Mouse (Mus musculus): ENCODE measurements around the gene Rplp2. TPM values are rescaled to one million over a fixed set of nuclear protein-coding genes. Genes with fewer than 3 reads are reported as not detected.

The Rplp2 gene
- polyA plus RNA-seq, 1 experiment from 2014 or later: 1,010 TPM

GRCm38 (mm10) chr7:141476981-141477370 is 29.8 kb downstream of the Rplp2 start:
- H3K27me3 ChIP-seq (ENCODE audit: insufficient read depth, poor library complexity, severe bottlenecking): peaks cover 31% of the 10 kb centered on the region

DNA sequence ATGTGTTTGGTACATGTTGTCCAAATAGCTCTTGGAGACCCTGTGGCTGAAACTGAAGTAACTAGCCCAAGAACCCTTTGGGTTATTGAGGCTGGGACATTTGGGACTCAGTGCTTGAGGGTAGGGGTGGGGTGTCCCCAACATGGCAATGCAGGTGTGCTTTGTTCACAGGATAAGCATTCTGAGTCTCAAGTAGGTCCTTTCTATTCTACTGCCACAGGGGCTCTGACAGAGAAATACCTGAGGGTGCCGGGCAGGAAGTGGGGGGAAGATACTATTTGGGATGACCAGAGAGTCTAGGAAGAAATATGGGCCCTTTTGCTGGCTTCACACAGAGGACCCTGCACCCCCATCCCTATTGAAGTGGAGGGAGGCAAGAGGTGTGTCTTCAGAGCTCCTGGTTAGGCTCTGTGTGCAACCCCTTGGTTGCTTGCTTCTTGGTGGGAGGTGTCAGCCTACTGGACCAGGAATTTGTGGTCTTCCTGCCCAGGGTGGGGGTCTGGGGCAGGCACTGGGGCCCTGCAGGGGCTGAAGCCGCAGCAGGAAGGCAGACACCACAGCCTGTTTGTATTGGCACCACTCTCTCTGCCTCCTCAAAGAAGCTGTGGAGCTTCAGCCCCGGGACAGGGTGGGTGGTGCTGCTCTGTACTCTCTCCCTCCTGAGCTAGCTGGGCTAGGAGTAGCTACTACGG is 30.6 kb downstream of the Rplp2 start:
- Histone ChIP-seq H3K4me3 (no peak overlapping the region), H3K27ac (peak overlapping the region; percentile 23; the same call in 1 of the 2 replicates), H3K4me1 (replicated peaks) (peaks cover 70% of the 10 kb centered on the region), H3K36me3 (peaks cover 2% of the 10 kb centered on the region), H3K9me3 (no peaks in the 10 kb centered on the region), H3K27me3 (ENCODE audit: insufficient read depth, poor library complexity, severe bottlenecking) (peaks cover 39% of the 10 kb centered on the region)
- no peak for DNase-seq (ENCODE audit: low spot score)
- WGBS: 65% methylated on average over 4 of the region's 4 CpGs

More at GRCm38 (mm10) chr7:141476981-141477370, 29.8 kb downstream of the Rplp2 start:
- peak overlapping the region; percentile 99 for H3K27ac ChIP-seq
- H3K4me3 ChIP-seq: peak overlapping the region; percentile 65
- H3K9me3 ChIP-seq: no peaks in the 10 kb centered on the region
- no peak for DNase-seq (ENCODE audit: low spot score)
- H3K36me3 ChIP-seq: peaks cover 10% of the 10 kb centered on the region
- H3K4me1 ChIP-seq (replicated peaks): peaks cover 63% of the 10 kb centered on the region
- 20% methylated on average over 7 of the region's 7 CpGs for WGBS

DNA sequence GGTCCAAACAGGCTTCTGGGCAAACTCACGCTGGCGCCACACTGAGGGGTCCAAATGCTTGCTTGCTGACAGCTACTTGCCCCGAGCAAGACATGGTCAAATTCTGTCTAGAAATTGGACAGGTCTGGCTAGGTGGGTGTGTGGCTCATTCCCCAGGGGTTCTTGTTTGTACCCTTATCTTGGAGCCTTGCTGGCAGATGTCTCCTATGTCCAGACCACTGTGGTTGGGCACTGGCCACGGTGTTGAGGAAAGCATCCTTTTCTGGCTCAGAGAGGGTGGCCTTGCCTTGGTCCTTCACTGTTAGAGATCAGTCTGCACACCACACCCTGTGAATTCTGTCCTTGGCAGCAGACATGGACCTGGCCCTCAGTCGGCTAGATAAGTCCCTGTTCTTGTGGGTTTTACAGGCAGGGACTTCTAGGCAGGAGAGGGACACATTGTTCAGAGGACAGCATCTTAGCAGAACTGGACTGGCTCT is 31.1 kb downstream of the Rplp2 start:
- no peak overlapping the region; the same call in 1 of the 2 replicates for H3K27ac ChIP-seq
- 85% methylated on average over 5 of the region's 5 CpGs for WGBS
- peaks cover 72% of the 10 kb centered on the region for H3K4me1 ChIP-seq (replicated peaks)
- no peaks in the 10 kb centered on the region for H3K9me3 ChIP-seq
- no peaks in the 10 kb centered on the region for H3K36me3 ChIP-seq
- DNase-seq (ENCODE audit: low spot score): no peak
- H3K4me3 ChIP-seq: no peak overlapping the region
- peaks cover 45% of the 10 kb centered on the region for H3K27me3 ChIP-seq (ENCODE audit: insufficient read depth, poor library complexity, severe bottlenecking)

DNA sequence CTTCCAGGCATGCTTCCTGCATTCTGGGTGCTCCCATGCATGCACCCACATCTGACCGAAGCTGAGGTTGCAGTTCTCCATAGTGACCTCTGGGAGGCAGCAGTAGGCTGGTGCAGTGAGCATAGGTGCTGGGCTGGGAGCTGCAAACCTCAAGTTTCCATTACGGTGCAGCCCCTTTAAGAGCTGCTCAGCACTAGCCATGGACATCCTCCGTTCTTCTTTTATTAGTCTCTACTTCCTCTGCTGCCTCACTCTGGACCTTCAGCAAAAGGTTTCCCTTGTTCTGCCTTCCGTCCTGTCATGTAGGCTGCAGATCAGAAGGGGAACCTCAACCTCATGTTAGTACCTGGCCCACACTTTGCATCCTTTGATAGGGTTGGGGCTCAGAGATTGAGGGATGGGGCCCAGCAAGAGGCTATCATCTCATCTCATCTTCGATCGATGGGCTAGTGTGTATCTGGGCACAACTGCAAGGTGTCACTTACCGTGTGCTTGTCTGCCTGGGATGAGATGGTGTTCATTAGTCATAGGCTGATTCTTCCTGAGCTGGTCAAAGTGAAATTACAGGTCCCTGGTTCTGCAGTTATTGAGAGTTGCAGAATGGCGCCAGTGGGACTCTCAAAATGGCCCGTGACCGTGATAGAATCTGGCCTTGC is 33.8 kb downstream of the Rplp2 start:
- peak; percentile 63 for DNase-seq (ENCODE audit: low spot score)
- Histone ChIP-seq H3K9me3 (no peaks in the 10 kb centered on the region), H3K4me1 (replicated peaks) (peaks cover 64% of the 10 kb centered on the region), H3K27ac (no peak overlapping the region), H3K27me3 (ENCODE audit: insufficient read depth, poor library complexity, severe bottlenecking) (peaks cover 53% of the 10 kb centered on the region), H3K4me3 (peak overlapping the region; percentile 76), H3K36me3 (no peaks in the 10 kb centered on the region)
- 12% methylated on average over 10 of the region's 10 CpGs for WGBS

- Histone ChIP-seq H3K4me1 (replicated peaks) (peaks cover 56% of the 10 kb centered on the region), H3K27ac (peak overlapping the region; percentile 65), H3K4me3 (peak overlapping the region; percentile 76), H3K9me3 (no peaks in the 10 kb centered on the region), H3K27me3 (ENCODE audit: insufficient read depth, poor library complexity, severe bottlenecking) (peaks cover 45% of the 10 kb centered on the region), H3K36me3 (no peaks in the 10 kb centered on the region)
- under 1% methylated on average over 80 of the region's 81 CpGs for WGBS
- peak; percentile 78 for DNase-seq (ENCODE audit: low spot score)
Observed at GRCm38 (mm10) chr7:141481498-141482401, 34.6 kb downstream of the Rplp2 start.

DNA sequence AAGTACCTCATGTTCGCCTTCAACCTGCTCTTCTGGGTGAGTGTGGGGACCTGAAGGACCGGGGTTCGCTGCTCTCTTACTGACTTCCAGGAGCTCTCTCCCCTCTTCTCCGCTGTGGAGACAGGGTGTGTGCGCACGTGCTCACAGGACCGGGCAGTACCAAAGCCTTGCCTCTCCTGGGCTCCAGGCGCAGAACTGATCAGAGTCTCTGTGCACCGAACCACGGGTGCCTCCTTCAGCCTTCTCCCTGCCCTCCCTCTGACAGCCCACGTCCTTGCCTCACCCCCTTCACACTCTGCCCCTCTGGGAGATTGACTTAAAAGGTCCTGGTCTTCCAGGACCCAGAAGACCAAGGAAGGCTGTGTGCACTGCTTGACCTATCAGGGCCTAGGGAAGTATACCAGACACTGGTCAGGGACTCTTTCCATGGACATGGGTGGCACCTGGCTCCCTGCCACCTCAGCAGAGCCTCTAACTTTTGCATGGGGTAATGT is 35.4 kb downstream of the Rplp2 start:
- H3K27ac ChIP-seq: peak overlapping the region; percentile 65
- WGBS: 6% methylated on average over 11 of the region's 11 CpGs
- H3K9me3 ChIP-seq: no peaks in the 10 kb centered on the region
- no peaks in the 10 kb centered on the region for H3K36me3 ChIP-seq
- peaks cover 38% of the 10 kb centered on the region for H3K27me3 ChIP-seq (ENCODE audit: insufficient read depth, poor library complexity, severe bottlenecking)
- no peak for DNase-seq (ENCODE audit: low spot score)
- H3K4me3 ChIP-seq: peak overlapping the region; percentile 76
- peaks cover 52% of the 10 kb centered on the region for H3K4me1 ChIP-seq (replicated peaks)

DNA sequence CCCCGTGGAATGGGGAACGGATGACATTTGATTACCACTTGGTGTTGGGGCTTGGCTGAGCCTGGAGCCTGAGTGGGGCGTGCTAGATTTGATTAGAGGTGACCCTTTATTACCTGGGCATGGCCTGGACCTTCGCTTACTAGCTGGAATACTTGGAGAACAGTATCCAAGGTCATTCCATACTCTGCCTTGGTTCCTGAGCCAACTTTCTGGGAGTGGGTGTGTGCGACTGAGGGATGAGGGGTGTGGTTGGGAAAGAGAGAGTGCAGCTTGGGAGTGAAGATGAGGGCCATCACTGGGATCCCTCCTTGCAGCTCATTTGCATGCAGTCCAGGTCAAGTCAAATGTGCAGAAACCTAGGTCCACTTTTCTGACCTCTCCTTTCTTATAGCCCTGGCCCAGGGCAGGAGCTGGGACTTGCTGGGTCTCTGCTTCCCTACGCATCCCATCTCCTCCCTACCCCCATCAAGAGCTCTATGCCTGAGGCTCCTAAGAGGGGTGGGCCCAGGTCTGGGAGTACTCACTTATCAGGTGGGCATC is 36.0 kb downstream of the Rplp2 start:
- Histone ChIP-seq H3K4me1 (replicated peaks) (peaks cover 46% of the 10 kb centered on the region), H3K27ac (no peak overlapping the region), H3K9me3 (no peaks in the 10 kb centered on the region), H3K27me3 (ENCODE audit: insufficient read depth, poor library complexity, severe bottlenecking) (peaks cover 34% of the 10 kb centered on the region), H3K36me3 (no peaks in the 10 kb centered on the region), H3K4me3 (peak overlapping the region; percentile 76; the same call in 1 of the 2 replicates)
- DNase-seq (ENCODE audit: low spot score): no peak
- WGBS: 79% methylated on average over 6 of the region's 6 CpGs

GRCm38 (mm10) chr7:141484186-141485120 is 37.3 kb downstream of the Rplp2 start:
- Histone ChIP-seq H3K9me3 (no peaks in the 10 kb centered on the region), H3K4me3 (no peak overlapping the region), H3K4me1 (replicated peaks) (peaks cover 44% of the 10 kb centered on the region), H3K36me3 (no peaks in the 10 kb centered on the region), H3K27me3 (ENCODE audit: insufficient read depth, poor library complexity, severe bottlenecking) (peaks cover 32% of the 10 kb centered on the region), H3K27ac (no peak overlapping the region)
- no peak for DNase-seq (ENCODE audit: low spot score)
- WGBS: 81% methylated on average over 5 of the region's 5 CpGs

GRCm38 (mm10) chr7:141485186-141485585 is 38.0 kb downstream of the Rplp2 start:
- Histone ChIP-seq H3K4me3 (no peak overlapping the region), H3K27me3 (ENCODE audit: insufficient read depth, poor library complexity, severe bottlenecking) (peaks cover 32% of the 10 kb centered on the region), H3K9me3 (no peaks in the 10 kb centered on the region), H3K27ac (no peak overlapping the region), H3K36me3 (no peaks in the 10 kb centered on the region), H3K4me1 (replicated peaks) (peaks cover 44% of the 10 kb centered on the region)
- DNase-seq (ENCODE audit: low spot score): no peak
- WGBS: 84% methylated on average over 2 of the region's 2 CpGs

GRCm38 (mm10) chr7:141485606-141486005 is 38.4 kb downstream of the Rplp2 start:
- 85% methylated on average over 2 of the region's 2 CpGs for WGBS
- DNase-seq (ENCODE audit: low spot score): no peak
- no peak overlapping the region for H3K27ac ChIP-seq
- H3K27me3 ChIP-seq (ENCODE audit: insufficient read depth, poor library complexity, severe bottlenecking): peaks cover 32% of the 10 kb centered on the region
- H3K9me3 ChIP-seq: no peaks in the 10 kb centered on the region
- no peaks in the 10 kb centered on the region for H3K36me3 ChIP-seq
- no peak overlapping the region for H3K4me3 ChIP-seq
- peaks cover 44% of the 10 kb centered on the region for H3K4me1 ChIP-seq (replicated peaks)

DNA sequence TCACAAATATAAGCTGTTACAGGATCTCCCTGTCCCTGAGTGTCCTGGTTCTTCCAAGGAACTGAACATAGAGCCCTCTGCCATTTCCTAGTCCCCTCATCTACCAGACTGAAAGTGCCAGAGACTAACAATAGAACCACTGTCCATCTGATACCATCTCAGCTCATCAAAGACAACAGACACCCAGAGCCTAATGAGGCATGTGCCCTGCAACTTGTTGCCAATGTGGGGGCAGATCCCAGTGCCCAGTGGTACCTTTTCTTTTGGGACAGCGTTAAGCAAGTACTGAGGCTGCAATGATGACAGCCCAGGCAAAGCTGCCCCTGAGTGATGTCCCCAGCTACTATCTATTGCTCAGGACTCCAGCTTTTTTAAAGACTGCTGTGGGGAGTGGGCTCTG is 39.1 kb downstream of the Rplp2 start:
- H3K36me3 ChIP-seq: peaks cover 6% of the 10 kb centered on the region; the same call in 1 of the 2 replicates
- no peak overlapping the region for H3K27ac ChIP-seq
- no peak overlapping the region for H3K4me3 ChIP-seq
- DNase-seq (ENCODE audit: low spot score): no peak
- WGBS: 94% methylated on average over 1 of the region's 1 CpGs
- no peaks in the 10 kb centered on the region for H3K9me3 ChIP-seq
- H3K27me3 ChIP-seq (ENCODE audit: insufficient read depth, poor library complexity, severe bottlenecking): peaks cover 32% of the 10 kb centered on the region
- H3K4me1 ChIP-seq (replicated peaks): peaks cover 39% of the 10 kb centered on the region

Data from hindbrain, embryonic 10.5 days (tissue).